Mouse (Mus musculus) kidney, adult 2 months (tissue): ENCODE measurements at regions not wholly inside any gene's neighbourhood (a gene's known extent, or its start where the extent isn't known, plus 50 kb on each side); places are given as distances from the start of the nearest gene placed in this dataset.

ENCODE experiments used
- DNase-seq: peaks from one replicate; pipeline ENCODE4 v3.0.0; 2021
- H3K27ac ChIP-seq: fragments of 200-500 bp; 2 replicates; pipeline ENCODE4 v1.5.1; 2012; ENCODE audit warnings: low read depth, low read length, control low read depth, inconsistent platforms; ENCODE audit not compliant: insufficient read depth
- H3K27me3 ChIP-seq: fragments of 200-500 bp; replicated peaks from 2 replicates; pipeline ENCODE4 v1.6.1; 2012; ENCODE audit warnings: mild to moderate bottlenecking, moderate library complexity, low read length, inconsistent platforms; ENCODE audit not compliant: control insufficient read depth, insufficient read depth
- H3K36me3 ChIP-seq: fragments of 200-500 bp; 2 replicates; pipeline ENCODE4 v1.6.1; 2012; ENCODE audit warnings: mild to moderate bottlenecking, moderate library complexity, low read length, inconsistent platforms; ENCODE audit not compliant: control insufficient read depth, insufficient read depth
- H3K4me1 ChIP-seq: fragments of 200-500 bp; 2 replicates; pipeline ENCODE4 v1.6.1; 2011; ENCODE audit warnings: low read length; ENCODE audit not compliant: control insufficient read depth, insufficient read depth
- H3K4me3 ChIP-seq: fragments of 200-500 bp; 2 replicates; pipeline ENCODE4 v1.5.1; 2011; ENCODE audit warnings: mild to moderate bottlenecking, low read depth, low read length, control low read depth; ENCODE audit not compliant: insufficient read depth
- CTCF ChIP-seq: fragments of 200-500 bp; conservative IDR thresholded peaks from 2 replicates; pipeline ENCODE4 v1.5.1; 2011; ENCODE audit warnings: low read depth, mild to moderate bottlenecking, control low read depth, low read length, moderate library complexity, mixed read lengths; ENCODE audit not compliant: insufficient read depth, insufficient read length
- POLR2A ChIP-seq: fragments of 200-500 bp; IDR thresholded peaks from one replicate; pipeline ENCODE4 v1.6.1; 2011; ENCODE audit warnings: low read depth, low read length, control low read depth
- whole genome bisulfite sequencing: fragments of 180-500 bp; shearing (Covaris S2); methylation state at CpG from one replicate; pipeline ENCODE4 v1.1.7; 2018; 5-methylcytosine and 5-hydroxymethylcytosine counted together

- Histone ChIP-seq H3K27me3 (no peaks in the 10 kb centered on the region), H3K27ac (no peak overlapping the region), H3K36me3 (no peaks in the 10 kb centered on the region), H3K4me1 (no peaks in the 10 kb centered on the region), H3K4me3 (no peak overlapping the region)
- 87% methylated on average over 5 of the region's 5 CpGs for WGBS
- no peak for TF ChIP-seq POLR2A
- TF ChIP-seq CTCF, result no peak
- no peak for DNase-seq
Observed at GRCm38 (mm10) chr1:128813379-128813778, 221.3 kb upstream of the Cxcr4 start.

- 72% methylated on average over 3 of the region's 3 CpGs for WGBS
- no peak for DNase-seq
- Histone ChIP-seq H3K4me3 (no peak overlapping the region), H3K4me1 (no peaks in the 10 kb centered on the region), H3K36me3 (no peaks in the 10 kb centered on the region), H3K27me3 (no peaks in the 10 kb centered on the region), H3K27ac (no peak overlapping the region)
- TF ChIP-seq POLR2A (no peak), CTCF (no peak)
Observed at GRCm38 (mm10) chr1:128810860-128811259, 218.8 kb upstream of the Cxcr4 start.

DNA sequence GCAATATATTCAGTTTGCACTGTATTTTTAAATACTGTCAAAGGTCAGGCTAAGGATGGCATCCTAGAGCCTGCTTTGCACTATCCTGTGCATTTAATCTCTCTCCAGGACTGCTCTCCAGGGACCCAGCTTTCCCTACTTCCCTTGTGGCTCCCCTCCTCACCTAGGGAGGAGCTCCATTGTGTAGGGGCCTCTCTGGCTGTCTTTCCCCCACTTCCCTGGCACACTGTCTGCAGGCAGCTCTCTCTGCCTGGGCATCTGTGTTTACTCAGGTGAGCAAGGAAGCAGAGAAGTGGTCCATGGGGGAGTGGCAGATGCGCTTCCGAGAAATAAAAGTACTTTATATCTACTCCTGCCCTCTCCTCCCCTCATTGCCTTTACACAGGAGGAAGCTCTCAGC, 218.0 kb upstream of the Cxcr4 start:
- Histone ChIP-seq H3K4me1 (no peaks in the 10 kb centered on the region), H3K27ac (no peak overlapping the region), H3K36me3 (no peaks in the 10 kb centered on the region), H3K27me3 (no peaks in the 10 kb centered on the region), H3K4me3 (no peak overlapping the region)
- 57% methylated on average over 2 of the region's 2 CpGs for WGBS
- no peak for TF ChIP-seq POLR2A
- no peak for TF ChIP-seq CTCF
- DNase-seq, result no peak

- Histone ChIP-seq H3K36me3 (no peaks in the 10 kb centered on the region), H3K4me1 (no peaks in the 10 kb centered on the region), H3K4me3 (no peak overlapping the region), H3K27me3 (no peaks in the 10 kb centered on the region), H3K27ac (no peak overlapping the region)
- TF ChIP-seq POLR2A, result no peak
- no peak for TF ChIP-seq CTCF
- DNase-seq, result no peak
- WGBS, result 87% methylated on average over 8 of the region's 8 CpGs
Observed at GRCm38 (mm10) chr1:128809601-128810000, 217.5 kb upstream of the Cxcr4 start.

DNA sequence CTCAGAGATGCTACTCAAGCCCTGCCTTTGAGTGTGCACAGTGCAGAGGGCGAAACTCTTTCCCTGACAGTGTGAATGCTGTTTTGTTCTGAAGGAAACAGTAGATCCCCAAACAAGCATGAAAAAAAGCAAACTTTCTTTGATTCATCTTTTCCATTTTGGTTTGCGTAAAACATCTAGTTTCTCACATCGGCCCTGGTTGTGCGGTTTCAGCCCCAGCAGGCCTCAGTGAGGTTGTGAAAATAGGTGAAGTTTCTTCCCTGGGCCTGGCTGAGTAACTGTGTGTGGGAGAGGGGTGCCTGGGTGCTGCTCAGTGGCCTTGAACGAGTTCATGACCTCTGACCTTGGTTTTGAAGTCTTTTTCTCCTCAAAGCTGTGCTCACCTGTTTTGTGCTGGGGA, 216.5 kb upstream of the Cxcr4 start:
- no peak for TF ChIP-seq CTCF
- no peak for TF ChIP-seq POLR2A
- H3K4me1 ChIP-seq, result no peaks in the 10 kb centered on the region
- no peak for DNase-seq
- H3K27me3 ChIP-seq, result no peaks in the 10 kb centered on the region
- no peak overlapping the region for H3K4me3 ChIP-seq
- H3K36me3 ChIP-seq, result no peaks in the 10 kb centered on the region
- 71% methylated on average over 5 of the region's 5 CpGs for WGBS
- H3K27ac ChIP-seq, result no peak overlapping the region

DNA sequence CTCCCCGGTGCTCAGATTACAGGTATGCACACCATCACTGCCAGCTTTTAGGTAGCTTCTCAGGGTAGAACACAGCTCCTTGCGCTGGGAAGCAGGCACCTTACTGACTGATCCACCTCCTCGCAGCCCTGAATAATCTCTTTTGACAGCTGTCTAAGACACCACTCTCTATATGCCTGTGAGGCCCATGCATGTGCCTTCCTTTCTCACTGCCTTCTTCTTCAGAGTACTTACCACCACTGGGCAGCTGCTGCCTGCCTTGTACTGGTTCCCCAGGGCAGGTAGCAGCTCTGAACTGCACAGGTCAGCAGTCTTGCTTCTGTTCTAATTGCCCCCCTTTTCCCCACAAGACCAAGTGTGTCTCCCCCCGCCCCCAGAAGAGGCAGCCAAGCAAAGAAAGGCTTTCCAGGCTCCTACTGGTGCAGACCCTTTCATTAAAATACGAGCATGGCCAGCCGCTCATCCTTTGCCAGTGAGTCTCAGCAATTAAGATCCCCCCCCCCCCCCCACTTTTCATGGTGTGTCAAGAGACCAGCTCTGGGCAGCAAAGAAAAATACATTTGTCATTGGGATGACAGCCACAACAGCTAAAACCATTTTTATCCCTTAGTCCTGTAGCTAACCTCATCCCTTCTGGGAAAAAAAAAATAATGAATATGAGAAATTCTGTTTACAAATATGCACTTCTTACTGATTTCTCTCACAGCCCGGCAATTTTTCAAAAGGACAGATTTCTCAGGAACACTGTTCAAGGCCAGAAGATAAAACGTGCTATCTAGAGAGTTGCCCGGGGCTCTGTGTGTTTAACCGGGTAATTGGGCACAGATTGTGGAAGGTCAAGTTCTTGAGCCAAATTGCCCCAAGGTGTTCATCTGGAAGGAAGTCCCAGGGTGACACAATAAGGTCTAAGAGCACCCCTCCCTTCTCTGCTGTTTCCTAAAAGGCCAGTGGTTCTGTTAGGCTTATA, 213.9 kb upstream of the Cxcr4 start:
- no peaks in the 10 kb centered on the region for H3K4me1 ChIP-seq
- no peak overlapping the region for H3K27ac ChIP-seq
- WGBS, result 51% methylated on average over 10 of the region's 10 CpGs
- TF ChIP-seq CTCF (no peak), POLR2A (no peak)
- H3K4me3 ChIP-seq, result no peak overlapping the region
- DNase-seq, result no peak
- H3K36me3 ChIP-seq, result no peaks in the 10 kb centered on the region
- H3K27me3 ChIP-seq, result no peaks in the 10 kb centered on the region

- Histone ChIP-seq H3K4me1 (no peaks in the 10 kb centered on the region), H3K27ac (no peak overlapping the region), H3K36me3 (no peaks in the 10 kb centered on the region), H3K4me3 (no peak overlapping the region), H3K27me3 (no peaks in the 10 kb centered on the region)
- 48% methylated on average over 9 of the region's 9 CpGs for WGBS
- TF ChIP-seq POLR2A, result no peak
- TF ChIP-seq CTCF, result no peak
- no peak for DNase-seq
Observed at GRCm38 (mm10) chr1:128803433-128804060, 211.5 kb upstream of the Cxcr4 start.
